Mouse (Mus musculus) testis, postnatal 14 days (tissue): ENCODE measurements around the gene Cmah.
A peak's percentile ranks its signal among the peaks of the same experiment; 100 is the strongest.

Experiments used
- DNase-seq: peaks from one replicate; pipeline ENCODE4 v3.0.0; 2021; ENCODE audit warnings: low spot score

Gene Cmah

DNA sequence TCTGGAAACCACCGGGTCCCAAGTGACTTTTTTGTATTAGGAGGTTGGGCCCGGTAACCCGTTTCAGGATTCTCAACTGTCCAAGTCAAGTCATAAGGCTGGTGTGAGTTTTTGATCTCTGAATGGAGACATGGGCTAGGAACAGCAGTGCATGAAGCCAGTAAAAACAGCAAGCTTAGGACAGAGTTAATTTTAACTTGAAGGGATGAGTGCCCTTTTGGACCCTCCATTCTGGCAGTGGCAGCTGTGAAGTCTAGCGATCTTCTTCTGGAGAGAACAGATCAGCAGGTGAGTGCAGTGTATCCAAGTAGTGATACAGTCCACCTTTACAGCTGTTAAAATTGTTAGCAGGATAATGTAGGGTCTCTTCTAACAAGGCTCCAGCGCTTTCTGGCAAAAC, at the start of gene Cmah:
TSS of gene Cmah (plus strand) at position 204 of the 400 bp plus-strand sequence.
- DNase-seq, result no peak

DNA sequence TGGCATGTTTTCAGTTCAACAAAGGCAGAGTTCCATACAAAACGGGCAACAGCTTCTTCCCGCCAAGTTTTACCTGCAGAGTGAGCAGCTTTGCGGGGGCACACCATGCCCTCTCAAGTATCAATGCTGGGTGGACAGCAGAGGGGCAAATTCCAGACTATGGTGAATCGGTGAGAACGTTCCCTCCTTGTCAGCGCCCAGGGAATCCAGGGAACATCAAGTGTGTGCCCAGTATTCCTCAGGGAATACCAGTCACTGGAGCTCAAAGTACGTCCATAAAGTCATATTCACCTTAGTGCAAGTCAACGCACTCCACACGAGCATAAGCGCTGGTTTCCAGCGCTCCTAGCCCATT, 47.8 kb upstream of the Cmah start:
- DNase-seq, result no peak

DNA sequence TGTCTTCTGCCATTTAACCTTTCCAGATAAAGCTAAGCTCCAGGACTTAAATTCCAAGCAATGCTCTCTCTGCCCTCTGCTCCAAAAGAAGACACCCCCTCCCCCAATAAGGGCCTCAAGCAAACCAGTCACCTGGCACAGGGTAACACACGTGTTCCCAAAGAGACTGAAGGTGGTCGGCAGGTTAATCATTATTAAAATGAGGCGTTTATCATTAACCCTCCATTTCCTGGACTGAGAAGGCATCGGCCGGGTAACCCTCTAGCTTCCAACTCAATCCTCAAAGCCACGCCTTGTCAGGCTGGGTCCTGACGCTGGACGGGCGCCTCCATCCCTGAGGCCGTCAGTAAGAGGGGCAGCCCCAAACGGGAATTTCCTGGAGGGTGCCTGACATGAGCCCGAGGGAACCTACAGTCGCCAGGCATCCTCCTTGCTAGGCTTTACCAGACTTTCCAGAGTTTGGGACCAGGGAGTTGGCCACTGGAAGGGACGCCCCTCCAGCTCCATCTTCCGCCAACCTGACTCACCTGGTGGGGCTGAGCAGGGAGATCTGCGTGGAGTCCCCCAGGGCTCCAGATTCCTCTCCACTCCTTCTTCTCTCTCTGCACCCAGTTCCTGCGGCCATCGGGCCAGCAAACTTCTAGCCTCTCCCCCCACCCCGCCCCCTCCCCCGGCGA, 47.3 kb upstream of the Cmah start:
- DNase-seq, result no peak

DNA sequence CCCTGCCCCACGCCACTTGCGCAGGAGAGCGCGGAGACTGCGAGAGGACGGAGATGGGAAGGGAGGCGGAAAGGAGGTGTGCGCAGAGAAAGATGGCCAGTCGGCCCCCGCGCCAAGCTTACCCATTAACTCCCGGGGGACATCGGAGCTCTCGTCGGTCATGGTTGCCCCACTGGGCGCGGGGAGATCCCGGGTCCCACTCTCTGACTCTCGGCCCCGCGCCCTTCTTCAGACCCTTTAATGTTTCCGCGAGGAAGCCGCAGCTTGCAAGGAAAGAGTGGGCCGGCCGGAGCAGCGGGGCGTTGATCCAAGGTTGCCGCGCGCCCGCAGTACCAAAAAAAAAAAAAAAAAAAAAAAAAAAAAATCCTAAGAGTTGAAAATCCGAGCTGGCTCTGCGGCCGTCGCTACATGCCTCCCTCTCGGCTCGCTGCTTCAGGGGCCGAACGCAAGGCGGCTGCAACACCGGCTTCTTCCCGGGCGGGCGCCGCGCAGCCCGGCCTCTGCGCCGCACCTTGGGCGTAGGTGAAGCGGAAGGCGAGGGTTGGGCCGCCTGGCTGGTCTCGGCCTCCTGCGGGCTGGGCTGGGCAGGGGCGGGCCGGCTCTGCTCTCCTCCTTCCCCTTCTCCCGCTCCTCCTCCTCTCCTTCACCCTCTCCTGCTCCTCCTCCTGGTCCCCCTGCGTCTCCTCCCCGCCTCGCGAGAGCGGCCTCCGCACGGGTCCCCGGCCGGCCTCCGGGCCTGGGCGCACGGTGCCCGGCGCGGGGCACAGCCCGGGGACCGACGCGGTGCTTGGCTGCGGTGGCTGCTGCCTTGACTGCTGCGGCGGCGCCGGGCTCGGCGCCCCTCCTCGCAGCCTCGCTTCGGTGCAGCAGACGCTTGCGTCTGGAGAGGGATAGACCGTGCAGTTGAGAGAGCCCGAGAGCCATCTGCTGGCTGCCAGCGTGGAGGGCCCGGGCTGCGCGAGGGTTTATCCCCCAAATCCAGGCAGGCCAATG, 46.5 kb upstream of the Cmah start, which contains the start of gene Carmil1:
TSS of gene Carmil1 (minus strand) at position 357 of the 993 bp plus-strand sequence.
- peak; percentile 78 for DNase-seq

DNA sequence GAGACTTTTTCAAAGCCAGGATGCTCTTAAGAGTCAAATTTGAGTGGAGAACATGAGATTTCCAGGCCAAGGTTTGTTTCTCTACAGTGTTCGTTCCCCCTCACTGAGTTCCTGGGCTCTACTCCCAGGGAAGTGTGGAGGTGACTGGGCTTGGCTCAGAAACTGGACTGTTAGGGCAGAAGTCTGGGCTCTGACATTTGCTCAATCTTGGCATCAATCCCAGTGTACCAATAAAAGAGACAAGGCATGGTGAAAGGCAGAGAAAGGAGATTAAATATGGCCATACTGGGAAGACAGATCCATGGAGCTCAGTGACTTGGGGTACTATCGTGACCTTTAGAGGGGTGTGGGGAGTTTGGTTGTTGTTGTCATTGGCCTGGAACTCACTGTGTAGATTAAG, 39.8 kb upstream of the Cmah start:
- DNase-seq, result no peak

DNA sequence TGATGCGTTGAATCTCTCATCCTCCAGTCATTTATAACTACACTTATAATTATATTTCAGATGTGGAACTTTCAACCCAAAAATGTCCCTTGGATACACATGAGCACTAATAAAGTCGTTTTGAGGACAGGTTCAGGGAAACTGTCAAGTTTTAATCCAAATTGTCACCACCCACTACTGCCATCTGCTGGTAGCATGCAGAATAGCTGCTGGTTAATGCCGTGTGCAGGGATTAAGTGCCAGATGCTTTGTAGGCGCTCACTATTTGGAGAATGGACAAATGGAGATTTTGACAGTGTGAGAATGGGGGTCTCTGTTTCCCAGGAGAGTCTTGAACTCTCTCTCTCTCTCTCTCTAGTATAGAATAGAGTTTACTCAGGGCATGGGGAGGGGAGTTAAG, 30.0 kb upstream of the Cmah start:
- DNase-seq, result no peak

DNA sequence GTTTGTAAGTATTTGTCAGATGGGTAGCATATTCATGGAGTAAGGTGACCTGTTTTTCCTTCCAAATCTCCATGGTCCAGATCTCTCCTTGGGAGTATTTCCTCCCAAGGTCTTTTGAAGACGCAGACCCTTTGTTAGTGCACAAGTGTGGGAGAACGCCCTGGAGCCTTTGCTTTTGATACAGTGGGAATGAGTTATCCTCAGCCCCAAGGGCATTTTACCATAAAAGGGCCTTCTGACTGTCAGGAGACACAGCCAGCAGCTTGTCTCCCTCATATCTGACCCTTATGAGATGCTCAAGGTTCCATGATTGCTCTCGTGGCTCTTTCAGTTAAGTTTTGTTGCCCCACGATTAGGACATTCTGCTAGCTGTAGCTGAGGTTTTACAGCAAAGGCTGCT, 21.7 kb upstream of the Cmah start:
- DNase-seq, result peak; percentile 76

DNA sequence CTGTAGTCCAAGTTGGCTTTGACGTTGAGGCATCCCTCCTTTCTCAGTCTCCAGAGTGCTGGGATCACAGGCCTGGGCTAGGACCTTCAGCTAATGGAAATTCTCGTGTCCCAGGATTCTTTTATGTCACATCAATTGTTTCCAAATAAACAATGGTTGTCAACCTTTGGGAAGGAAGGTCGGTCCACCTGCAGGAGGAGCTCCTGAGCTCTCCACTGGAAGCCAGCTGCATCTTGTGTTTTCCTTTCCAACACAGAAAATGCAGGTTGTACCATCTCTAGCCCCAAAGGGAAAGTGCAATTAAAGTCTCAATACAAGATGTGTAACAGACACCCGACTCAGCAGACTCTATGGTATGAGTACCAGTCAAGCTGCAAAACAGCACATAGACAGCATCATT, 21.0 kb upstream of the Cmah start:
- DNase-seq, result no peak

DNA sequence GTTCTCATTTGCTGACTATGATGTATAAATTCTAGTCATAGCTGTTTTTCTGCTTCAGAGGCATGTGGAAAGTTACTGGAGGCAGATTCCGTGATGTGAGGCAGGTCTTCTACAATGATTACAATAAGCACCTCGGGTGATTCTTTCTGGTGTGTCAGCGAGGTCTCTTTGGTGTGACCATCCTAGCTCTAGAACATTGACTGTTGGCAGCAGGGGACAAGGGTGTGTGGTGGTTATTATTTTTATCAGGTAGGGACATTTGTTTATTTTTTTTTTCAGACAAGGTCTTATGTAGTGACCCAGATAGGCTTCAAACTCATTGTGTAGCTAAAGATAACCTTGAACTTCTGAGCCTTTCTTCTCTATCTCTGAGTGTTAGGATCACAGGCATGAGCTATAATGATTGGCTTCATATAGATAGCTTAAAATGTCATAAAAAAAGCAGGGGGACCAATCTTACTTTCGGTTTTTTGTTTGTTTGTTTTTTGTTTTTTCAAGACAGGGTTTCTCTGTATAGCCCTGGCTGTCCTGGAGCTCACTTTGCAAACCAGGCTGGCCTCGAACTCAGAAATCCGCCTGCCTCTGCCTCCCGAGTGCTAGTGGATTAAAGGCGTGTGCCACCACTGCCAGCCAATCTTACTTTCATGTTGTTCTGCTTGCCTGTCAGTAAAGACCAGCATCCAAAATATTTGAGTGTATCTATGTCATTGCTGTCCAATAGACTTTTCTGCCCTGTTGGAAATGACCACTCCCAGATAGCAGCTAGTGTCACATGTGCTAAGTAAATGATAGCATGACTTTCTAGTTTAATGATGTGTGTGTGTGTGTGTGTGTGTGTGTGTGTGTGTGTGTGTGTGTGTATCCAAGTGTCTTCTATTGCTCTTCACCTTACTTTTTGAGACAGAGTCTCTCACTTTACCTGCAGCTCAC, 15.9 kb upstream of the Cmah start:
- no peak for DNase-seq

DNA sequence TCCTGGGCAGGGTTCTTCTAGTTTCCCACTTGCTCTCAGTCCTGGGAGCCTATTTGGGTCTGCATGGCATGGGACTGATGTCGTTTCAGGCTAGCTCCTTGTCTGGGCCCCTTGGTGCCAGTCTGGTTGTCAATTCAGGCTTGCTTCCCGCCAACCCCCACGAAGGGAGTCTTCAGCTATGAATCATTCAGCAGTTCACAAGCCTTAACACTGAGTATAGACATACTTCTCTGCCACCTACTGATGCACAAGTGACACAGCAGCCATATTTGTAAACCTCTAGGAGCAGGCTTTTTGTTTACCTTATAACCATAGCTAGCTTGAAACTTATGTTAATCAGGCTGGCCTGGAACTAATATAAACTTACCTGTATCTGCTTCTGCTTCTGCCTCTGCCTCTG, 10.6 kb upstream of the Cmah start:
- DNase-seq, result no peak

DNA sequence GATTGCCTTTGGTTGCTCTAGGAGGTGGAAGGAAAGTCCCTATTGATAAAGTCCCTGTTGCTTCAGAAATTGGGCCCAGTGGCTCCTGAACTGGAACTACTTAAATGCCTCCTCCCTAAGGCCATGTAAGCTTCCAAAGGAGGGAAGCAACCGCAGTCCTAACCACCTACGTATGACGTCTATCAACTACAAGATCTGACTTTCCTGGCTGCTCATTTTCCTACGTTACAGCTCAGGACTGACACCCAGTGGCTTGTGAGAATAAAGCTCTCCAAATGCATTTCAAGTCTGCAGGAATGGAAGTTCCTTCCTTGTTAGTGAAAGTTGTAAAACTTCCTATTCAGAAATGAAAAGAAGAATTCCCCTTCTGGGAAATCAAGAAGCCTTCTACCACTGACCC, 8.6 kb upstream of the Cmah start:
- DNase-seq, result no peak

DNA sequence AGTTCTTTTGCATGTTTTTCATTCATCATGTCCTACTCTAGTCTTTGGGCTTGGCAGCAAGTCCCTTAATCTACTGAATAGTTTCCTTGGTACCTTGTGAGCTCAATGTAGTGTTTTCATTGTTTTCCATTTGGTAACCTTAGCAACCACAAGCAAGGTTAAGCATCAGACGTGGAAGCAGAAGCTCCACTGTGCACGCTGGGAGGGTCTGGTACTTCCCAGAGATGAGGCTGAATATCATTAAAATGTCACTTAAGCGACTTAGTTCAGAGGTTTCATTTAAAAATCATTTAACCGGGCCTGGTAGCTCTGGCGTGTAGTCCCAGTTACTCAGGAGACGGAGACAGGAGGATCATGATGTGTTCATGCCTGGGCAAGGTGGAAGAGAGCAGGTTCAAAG, 5.9 kb upstream of the Cmah start:
- DNase-seq, result no peak

DNA sequence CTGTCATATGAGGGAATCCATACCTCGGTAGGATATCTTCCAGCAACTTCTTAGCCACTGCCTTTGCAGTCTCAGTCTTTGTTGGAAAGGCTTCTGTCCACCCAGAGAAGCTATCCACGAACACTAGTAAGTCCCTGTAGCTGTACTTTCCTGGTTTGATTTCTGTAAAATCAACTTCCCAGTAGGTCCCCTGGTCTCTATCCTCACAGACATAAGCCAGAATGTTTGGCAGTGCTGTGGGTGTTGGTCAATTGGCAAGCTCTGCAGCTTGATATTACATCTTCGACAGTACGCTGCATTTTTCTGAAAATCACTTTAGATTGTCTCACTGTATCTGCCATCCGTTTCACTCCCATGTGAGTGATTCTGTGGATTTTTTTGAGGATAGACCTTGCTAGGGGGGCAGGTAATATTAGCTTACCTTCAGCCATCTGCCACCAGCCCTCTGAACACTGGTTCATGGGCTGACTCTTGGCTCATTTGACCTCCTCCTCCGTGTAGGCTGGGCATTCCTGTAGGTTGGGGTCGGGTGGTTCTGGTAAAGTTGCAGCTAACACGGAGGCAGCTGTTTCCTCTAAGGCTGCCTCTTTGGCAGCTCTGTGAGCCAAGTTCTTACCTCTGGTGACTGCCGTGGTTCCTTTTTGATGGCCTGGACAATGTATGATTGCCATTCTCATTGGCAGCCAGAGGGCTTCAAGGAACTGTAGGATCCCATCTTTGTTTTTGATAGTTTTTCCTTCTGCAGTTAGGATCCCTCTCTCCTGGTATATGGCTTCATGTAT, 1.0 kb downstream of the Cmah start:
- no peak for DNase-seq

DNA sequence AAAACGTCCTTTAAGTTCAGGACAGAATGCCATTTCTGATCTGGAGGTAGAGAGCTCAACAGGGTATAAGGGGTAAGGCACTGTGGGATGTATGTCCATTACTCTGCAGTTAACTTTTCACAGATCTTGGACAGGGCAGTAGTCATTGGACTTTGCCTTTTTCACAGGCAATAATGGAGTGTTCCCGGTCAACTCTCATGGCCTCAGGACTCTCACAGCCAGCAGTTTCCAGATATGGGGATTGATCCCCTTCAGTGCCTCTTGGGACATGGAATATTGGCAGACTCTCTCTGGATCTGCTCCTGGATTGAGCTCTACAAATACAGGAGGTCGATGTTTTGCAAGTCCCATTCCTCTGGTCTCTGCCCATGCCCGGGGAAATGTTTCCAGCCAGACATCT, 2.9 kb downstream of the Cmah start:
- no peak for DNase-seq

DNA sequence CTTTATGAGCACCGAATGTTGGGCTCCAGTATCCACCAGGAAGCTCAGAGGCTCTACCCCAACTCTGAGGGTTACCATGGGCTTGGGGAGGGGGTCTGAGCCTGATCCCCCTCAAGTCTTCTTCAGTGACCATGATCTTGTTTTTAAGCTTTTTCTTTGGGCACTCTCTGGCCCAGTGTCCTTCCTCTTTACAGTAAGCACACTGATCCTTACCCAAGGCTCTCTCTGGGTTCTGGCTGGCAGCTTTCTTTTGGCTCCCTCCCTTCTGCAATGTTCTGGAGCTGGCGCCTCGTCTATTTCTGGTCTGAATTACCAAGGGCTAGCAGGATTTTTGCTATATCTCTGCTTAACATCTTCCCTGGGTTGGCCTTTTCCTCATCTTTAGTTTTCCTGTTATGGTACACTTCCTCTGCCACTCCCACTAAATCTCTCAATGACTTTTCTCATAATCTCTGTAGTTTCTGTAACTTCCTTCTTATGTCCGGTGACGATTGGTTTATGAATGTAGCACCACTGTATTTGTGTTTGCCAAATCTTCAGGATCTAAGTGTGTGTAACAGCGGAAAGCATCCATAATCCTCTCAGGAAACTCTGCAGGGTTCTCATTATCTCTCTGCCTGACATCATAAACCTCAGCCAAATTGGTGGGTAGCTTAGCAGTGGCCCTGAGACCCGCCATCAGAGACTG, 3.8 kb downstream of the Cmah start:
- DNase-seq, result no peak

DNA sequence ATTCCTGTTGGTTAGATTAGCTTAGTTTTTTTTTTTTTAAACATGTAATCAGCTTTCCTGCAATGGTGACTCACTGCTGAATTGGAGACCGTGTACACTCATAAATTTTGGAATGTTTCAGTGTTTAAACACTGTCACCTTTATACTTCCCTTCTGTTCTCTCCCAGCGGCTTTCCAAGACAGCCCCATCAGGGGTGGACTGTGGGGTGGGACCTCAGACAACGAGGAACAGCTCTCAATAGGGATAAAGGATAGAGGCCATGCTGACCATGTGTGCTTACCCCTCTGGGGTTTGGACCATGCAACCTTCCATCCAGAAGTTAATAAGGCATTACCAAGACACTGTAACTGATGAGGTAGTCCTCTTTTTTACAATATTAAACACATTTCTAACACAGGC, 5.3 kb downstream of the Cmah start:
- DNase-seq, result no peak

DNA sequence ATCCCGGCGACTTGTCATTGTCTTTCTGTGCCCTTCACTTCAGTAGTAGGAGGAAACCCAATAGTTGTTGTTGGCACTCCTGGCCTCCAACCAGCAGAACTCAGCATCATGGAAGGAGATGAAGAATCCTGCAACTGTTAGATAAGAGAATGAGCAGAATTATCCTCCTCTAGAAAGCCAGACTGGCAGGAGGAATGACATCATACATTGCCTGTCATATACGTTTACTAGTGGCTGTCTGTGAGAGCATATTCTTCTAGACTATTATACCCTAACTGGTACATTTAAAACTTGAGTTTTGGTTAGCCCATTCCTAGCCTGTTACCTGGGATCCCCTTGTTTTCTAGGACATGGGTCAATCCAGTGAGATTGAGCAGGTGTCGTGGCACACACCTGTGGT, 9.6 kb downstream of the Cmah start:
- no peak for DNase-seq

DNA sequence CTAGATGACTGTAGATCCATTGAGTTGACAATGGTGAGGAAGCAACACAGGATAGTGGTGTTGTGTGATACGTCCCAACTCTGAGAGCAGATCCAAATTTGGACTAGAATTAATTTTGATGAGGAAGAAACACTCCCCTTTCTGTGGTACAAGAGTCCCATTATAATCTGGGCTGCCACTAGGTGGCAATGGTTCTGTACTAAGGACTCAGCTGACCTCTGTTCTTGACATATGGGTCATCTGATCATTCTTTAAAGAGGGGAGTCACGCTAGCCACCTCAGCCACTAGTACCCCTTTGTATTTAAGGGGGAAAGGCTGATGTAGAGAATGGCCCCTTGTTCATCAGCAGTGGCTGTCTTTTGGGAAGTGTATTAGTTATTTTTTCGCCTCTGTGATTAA, 10.7 kb downstream of the Cmah start:
- DNase-seq, result no peak

DNA sequence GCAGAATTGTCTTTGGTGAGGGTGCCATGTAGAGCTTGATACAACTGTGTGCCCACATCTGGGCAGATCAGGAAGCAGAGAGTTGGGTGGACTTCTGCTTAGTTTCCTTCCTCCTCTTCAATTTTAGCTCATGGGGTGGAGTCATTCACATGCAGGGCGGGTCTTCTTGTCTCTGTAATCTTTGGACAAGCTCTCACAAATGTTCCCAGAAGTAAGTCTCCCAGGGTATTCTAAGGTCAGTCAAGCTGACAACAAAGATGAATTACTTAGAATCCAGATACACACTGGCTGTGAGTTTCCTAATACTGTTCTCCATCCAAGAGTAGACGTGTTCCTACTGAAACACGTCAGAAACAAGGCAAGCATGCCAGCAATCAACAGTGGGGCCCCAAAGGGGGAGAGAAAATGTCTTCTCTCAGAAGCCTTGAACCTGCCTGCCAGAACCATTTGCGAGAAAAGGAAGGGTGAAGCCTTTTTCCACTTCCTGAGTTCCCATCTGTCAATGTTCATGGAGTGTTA, 11.2 kb downstream of the Cmah start:
- DNase-seq, result no peak

DNA sequence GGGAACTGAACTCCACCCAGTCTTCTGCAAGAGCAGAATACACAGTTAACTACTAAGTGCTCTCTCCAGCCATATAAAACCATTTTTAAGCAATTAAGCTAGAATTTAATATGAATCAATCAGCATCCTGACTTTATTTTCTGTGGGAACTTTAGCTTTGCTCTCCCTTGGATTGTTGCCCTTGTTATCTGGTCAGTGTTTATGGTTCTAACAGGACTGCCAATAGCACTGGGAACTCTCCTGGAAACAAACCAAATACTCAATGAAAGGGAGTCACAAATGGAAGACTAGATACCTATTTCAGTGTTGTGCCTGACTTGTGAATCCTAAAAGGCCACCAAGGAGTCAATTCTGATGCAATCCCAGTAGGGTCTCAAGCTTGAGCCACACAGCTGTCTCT, 12.7 kb downstream of the Cmah start:
- no peak for DNase-seq

DNA sequence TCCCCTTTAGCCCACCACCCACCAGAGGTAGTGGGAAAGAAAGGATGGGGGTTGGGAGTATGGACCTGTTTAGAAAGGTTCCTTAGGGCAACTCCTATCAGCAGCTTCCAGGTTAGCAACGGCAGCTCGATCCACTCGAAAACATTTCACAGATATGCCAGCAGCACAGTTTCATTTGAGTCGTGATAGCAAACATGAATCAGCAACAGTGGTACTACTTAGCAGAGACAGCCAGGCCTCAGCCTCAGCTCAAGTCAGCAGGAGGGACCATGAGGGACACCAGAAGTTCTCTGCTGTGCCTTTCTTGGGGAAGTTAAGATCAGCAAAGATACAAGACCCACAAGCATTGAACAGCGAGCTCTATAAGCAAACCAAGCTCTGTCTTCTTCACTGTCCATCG, 13.3 kb downstream of the Cmah start:
- no peak for DNase-seq
